Mouse (Mus musculus) small intestine, adult 2 months (tissue): ENCODE measurements around the gene Bcl2l12. TPM values are rescaled to one million over a fixed set of nuclear protein-coding genes. Genes with fewer than 3 reads are reported as not detected.
A peak's percentile ranks its signal among the peaks of the same experiment; 100 is the strongest.

Experiments
- H3K27ac ChIP-seq: fragments of 200-500 bp; 2 replicates; pipeline ENCODE4 v1.5.1; 2012; ENCODE audit warnings: low read depth, low read length, control low read depth, inconsistent platforms; ENCODE audit not compliant: insufficient read depth
- H3K27me3 ChIP-seq: fragments of 200-500 bp; 2 replicates; pipeline ENCODE4 v1.6.1; 2012; ENCODE audit warnings: mild to moderate bottlenecking, moderate library complexity, low read length, inconsistent platforms; ENCODE audit not compliant: control insufficient read depth, insufficient read depth
- H3K36me3 ChIP-seq: fragments of 200-500 bp; 2 replicates; pipeline ENCODE4 v1.6.1; 2012; ENCODE audit warnings: mild to moderate bottlenecking, low read length, control low read depth, inconsistent platforms; ENCODE audit not compliant: control insufficient read depth, insufficient read depth
- H3K4me1 ChIP-seq: fragments of 200-500 bp; 2 replicates; pipeline ENCODE4 v1.6.1; 2012; ENCODE audit warnings: low read length, inconsistent platforms, mixed read lengths; ENCODE audit not compliant: control insufficient read depth, insufficient read depth, insufficient read length
- H3K4me3 ChIP-seq: fragments of 200-500 bp; 2 replicates; pipeline ENCODE4 v1.5.1; 2012; ENCODE audit warnings: low read depth, mild to moderate bottlenecking, control low read depth, inconsistent platforms, low read length, moderate library complexity
- CTCF ChIP-seq: fragments of 200-500 bp; IDR thresholded peaks from 2 replicates; pipeline ENCODE4 v1.5.1; 2012; ENCODE audit warnings: low read depth, mild to moderate bottlenecking, control low read depth, inconsistent platforms, low read length, moderate library complexity, mixed read lengths; ENCODE audit not compliant: insufficient replicate concordance, insufficient read length; ENCODE audit errors: extremely low read depth
- POLR2A ChIP-seq: fragments of 200-500 bp; IDR thresholded peaks from 2 replicates; pipeline ENCODE4 v1.6.1; 2012; ENCODE audit warnings: low read depth, mild to moderate bottlenecking, control low read depth, inconsistent platforms, low read length, moderate library complexity
- WGBS: fragments of 180-500 bp; shearing (Covaris S2); methylation state at CpG from one replicate; pipeline ENCODE4 v1.1.7; 2018; 5-methylcytosine and 5-hydroxymethylcytosine counted together
- polyA plus RNA-seq: library from polyadenylated mRNA; depleted of rRNA; stranded (reverse); fragments of >200 nt; gene quantifications from 2 replicates; pipeline ENCODE4 v1.2.3, GENCODE M21; 2012

Bcl2l12 gene
- polyA plus RNA-seq, 1 experiment = 16.3 TPM

DNA sequence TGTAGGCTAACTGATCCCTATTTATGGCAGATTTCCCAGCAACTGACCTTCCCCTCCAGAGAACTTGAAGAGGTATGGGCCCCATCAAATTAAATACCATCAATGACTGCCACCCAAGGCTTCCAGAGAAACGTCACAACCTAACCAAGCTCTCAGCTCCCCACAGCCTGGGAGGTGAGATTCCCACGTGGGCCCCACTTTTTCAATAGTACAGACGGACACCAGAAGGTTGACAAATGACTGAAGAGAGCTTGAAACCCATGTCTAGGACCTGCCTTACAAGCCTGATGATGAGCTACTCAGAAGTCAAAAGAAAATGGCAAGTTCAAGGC is 13.7 kb downstream of the Bcl2l12 start:
- Histone ChIP-seq H3K4me3 (no peak overlapping the region), H3K27me3 (no peaks in the 10 kb centered on the region), H3K36me3 (peaks cover 21% of the 10 kb centered on the region), H3K27ac (no peak overlapping the region), H3K4me1 (peaks cover 5% of the 10 kb centered on the region)
- TF ChIP-seq POLR2A = no peak
- no peak for TF ChIP-seq CTCF
- WGBS = 35% methylated on average over 3 of the region's 3 CpGs

- H3K27ac ChIP-seq = no peak overlapping the region
Measured at GRCm38 (mm10) chr7:44983944-44984832, 14.3 kb downstream of the Bcl2l12 start.

GRCm38 (mm10) chr7:44983085-44983484 is 15.4 kb downstream of the Bcl2l12 start:
- WGBS = 17% methylated on average over 6 of the region's 6 CpGs
- no peak overlapping the region for H3K4me3 ChIP-seq
- H3K4me1 ChIP-seq = peaks cover 4% of the 10 kb centered on the region
- no peak for TF ChIP-seq POLR2A
- peak; percentile 94 for TF ChIP-seq CTCF
- H3K27me3 ChIP-seq = no peaks in the 10 kb centered on the region
- peaks cover 33% of the 10 kb centered on the region for H3K36me3 ChIP-seq
- no peak overlapping the region for H3K27ac ChIP-seq

More at GRCm38 (mm10) chr7:44983944-44984832, 14.3 kb downstream of the Bcl2l12 start:
- 80% methylated on average over 7 of the region's 7 CpGs for WGBS
- Histone ChIP-seq H3K4me3 (no peak overlapping the region), H3K36me3 (peaks cover 24% of the 10 kb centered on the region), H3K4me1 (peaks cover 5% of the 10 kb centered on the region), H3K27me3 (no peaks in the 10 kb centered on the region)
- TF ChIP-seq CTCF (no peak), POLR2A (no peak)

DNA sequence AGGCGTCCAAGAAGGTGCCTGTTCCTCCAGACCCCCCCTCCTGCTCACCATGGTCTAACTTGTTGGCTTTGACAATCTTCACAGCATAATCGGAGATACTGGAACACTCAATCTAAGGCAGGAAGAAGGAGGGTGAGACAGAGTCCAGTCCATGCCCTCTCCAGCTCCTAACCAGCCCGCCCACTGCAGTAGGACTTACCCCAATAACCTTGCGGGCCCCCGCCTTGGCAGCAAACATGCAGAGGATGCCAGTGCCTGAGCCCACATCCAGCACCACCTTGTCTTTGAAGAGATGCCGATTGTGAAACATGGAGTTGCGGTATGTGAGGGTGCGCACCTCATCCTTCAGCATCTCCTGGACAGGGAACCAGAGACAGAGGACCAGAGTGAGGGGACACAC is 17.0 kb downstream of the Bcl2l12 start:
- Histone ChIP-seq H3K36me3 (peaks cover 45% of the 10 kb centered on the region), H3K27ac (no peak overlapping the region), H3K4me3 (no peak overlapping the region), H3K4me1 (no peaks in the 10 kb centered on the region; the same call in 1 of the 2 replicates), H3K27me3 (no peaks in the 10 kb centered on the region)
- 95% methylated on average over 8 of the region's 8 CpGs for WGBS
- TF ChIP-seq CTCF = no peak

- 90% methylated on average over 3 of the region's 3 CpGs for WGBS
- Histone ChIP-seq H3K27me3 (no peaks in the 10 kb centered on the region), H3K4me1 (no peaks in the 10 kb centered on the region), H3K27ac (no peak overlapping the region), H3K36me3 (peaks cover 45% of the 10 kb centered on the region), H3K4me3 (no peak overlapping the region)
- no peak for TF ChIP-seq POLR2A
- no peak for TF ChIP-seq CTCF
Measured at GRCm38 (mm10) chr7:44978300-44978699, 20.2 kb downstream of the Bcl2l12 start.

DNA sequence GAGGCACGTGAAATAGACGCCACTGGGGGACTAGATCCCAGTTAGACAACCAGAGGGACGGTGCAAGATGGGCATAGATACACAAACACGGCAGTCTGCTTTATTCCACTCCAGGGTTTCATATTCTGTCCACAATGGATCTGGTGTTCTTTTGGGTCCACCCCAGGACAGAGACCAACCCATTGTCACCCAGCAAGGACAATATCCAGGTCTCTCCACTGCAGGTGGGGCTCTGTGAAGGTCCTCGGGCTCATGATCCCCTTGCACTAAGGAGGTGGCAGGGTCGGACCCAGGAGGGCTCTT is 23.4 kb downstream of the Bcl2l12 start:
- H3K4me1 ChIP-seq = peaks cover 5% of the 10 kb centered on the region

GRCm38 (mm10) chr7:44974383-44975116 is 24.0 kb downstream of the Bcl2l12 start, which contains the start of gene Cpt1c:
TSS of gene Cpt1c (minus strand) at chr7:44974851.
- 8% methylated on average over 22 of the region's 22 CpGs for WGBS
- H3K4me3 ChIP-seq = peak within 1 kb of the TSS; percentile 57

More for the DNA sequence above, 23.4 kb downstream of the Bcl2l12 start:
- H3K4me3 ChIP-seq = no peak overlapping the region
- H3K27me3 ChIP-seq = no peaks in the 10 kb centered on the region
- H3K36me3 ChIP-seq = peaks cover 26% of the 10 kb centered on the region
- TF ChIP-seq POLR2A (no peak), CTCF (no peak)
- WGBS = 27% methylated on average over 6 of the region's 6 CpGs
- H3K27ac ChIP-seq = no peak overlapping the region

More at GRCm38 (mm10) chr7:44974383-44975116, 24.0 kb downstream of the Bcl2l12 start, which contains the start of gene Cpt1c:
- H3K27ac ChIP-seq = no peak within 1 kb of the TSS
- 0 out of 2 replicates have a peak, but pooled peaks have one; percentile 8 for TF ChIP-seq POLR2A
- no peak for TF ChIP-seq CTCF
- H3K36me3 ChIP-seq = peaks cover 23% of the 10 kb centered on the region
- H3K4me1 ChIP-seq = peaks cover 5% of the 10 kb centered on the region
- H3K27me3 ChIP-seq = no peaks in the 10 kb centered on the region
